Mouse (Mus musculus) CD4-positive, CD25-positive, alpha-beta regulatory T cell, adult 4 months (primary cell): ENCODE results near the gene Ttc23l. TPM values are rescaled to one million over a fixed set of nuclear protein-coding genes. Genes with fewer than 3 reads are reported as not detected.
"Not testable (repeated sequence)": the region's sequence is repeated elsewhere in the genome, so short reads cannot be mapped to it uniquely, and the experiment has no call there.

ENCODE experiments used
- ATAC-seq: one replicate; pipeline ENCODE4 v1.8.0; 2017
- polyA plus RNA-seq, 2 experiments: library from polyadenylated mRNA; unstranded; fragments of 100-300 nt; shearing (Covaris generic); gene quantifications; one replicate each; pipeline ENCODE4 v1.2.1; 2017

Ttc23l gene
- not detected for polyA plus RNA-seq

- ATAC-seq, result no peak
These were observed at the start of gene Ttc23l for GRCm38 (mm10) chr15:10558465-10558864. TSS of gene Ttc23l (minus strand) at chr15:10558668.

GRCm38 (mm10) chr15:10599413-10599812 lies 40.9 kb upstream of the Ttc23l start:
- ATAC-seq, result peak; percentile 66

GRCm38 (mm10) chr15:10598259-10599225 lies 40.1 kb upstream of the Ttc23l start:
- ATAC-seq, result no peak

GRCm38 (mm10) chr15:10596871-10597270 lies 38.4 kb upstream of the Ttc23l start:
- no peak for ATAC-seq

- ATAC-seq, result no peak
These were observed 36.9 kb upstream of the Ttc23l start for GRCm38 (mm10) chr15:10595408-10595807.

- no peak for ATAC-seq
These were observed 36.4 kb upstream of the Ttc23l start for GRCm38 (mm10) chr15:10594910-10595309.

- no peak for ATAC-seq
These were observed 34.6 kb upstream of the Ttc23l start for GRCm38 (mm10) chr15:10593094-10593493.

- no peak for ATAC-seq
These were observed 28.1 kb upstream of the Ttc23l start for GRCm38 (mm10) chr15:10586565-10586964.

GRCm38 (mm10) chr15:10584359-10585187 lies 26.1 kb upstream of the Ttc23l start:
- ATAC-seq, result no peak

- peak; percentile 75 for ATAC-seq
These were observed 24.9 kb upstream of the Ttc23l start for GRCm38 (mm10) chr15:10583408-10583807.

- ATAC-seq, result no peak
These were observed 20.7 kb upstream of the Ttc23l start for GRCm38 (mm10) chr15:10579159-10579558.

- ATAC-seq, result no peak
These were observed 8.0 kb upstream of the Ttc23l start for GRCm38 (mm10) chr15:10566486-10566885.

GRCm38 (mm10) chr15:10564201-10564600 lies 5.7 kb upstream of the Ttc23l start:
- ATAC-seq, result no peak

- ATAC-seq, result no peak
These were observed 3.8 kb upstream of the Ttc23l start for GRCm38 (mm10) chr15:10562281-10562680.

GRCm38 (mm10) chr15:10560005-10560404 lies 1.5 kb upstream of the Ttc23l start:
- no peak for ATAC-seq

GRCm38 (mm10) chr15:10554336-10554735 lies 4.1 kb downstream of the Ttc23l start:
- ATAC-seq, result no peak

GRCm38 (mm10) chr15:10540271-10541088 lies 18.0 kb downstream of the Ttc23l start:
- no peak for ATAC-seq

- no peak for ATAC-seq
These were observed 22.5 kb downstream of the Ttc23l start for GRCm38 (mm10) chr15:10535969-10536368.

- no peak for ATAC-seq
These were observed 23.9 kb downstream of the Ttc23l start for GRCm38 (mm10) chr15:10534591-10534990.

- not testable (repeated sequence) for ATAC-seq
These were observed 25.1 kb downstream of the Ttc23l start for GRCm38 (mm10) chr15:10533361-10533760.

GRCm38 (mm10) chr15:10531352-10531751 lies 27.1 kb downstream of the Ttc23l start:
- ATAC-seq, result no peak

- ATAC-seq, result no peak
These were observed 32.6 kb downstream of the Ttc23l start for GRCm38 (mm10) chr15:10525896-10526295.
